Mouse (Mus musculus) forelimb bud, embryonic 11.5 days (tissue): ENCODE results near the gene Cetn4.

Experiments used
- DNase-seq: peaks from one replicate; pipeline ENCODE4 v3.0.0-alpha.2; 2012; ENCODE audit warnings: low read depth, low spot score

The Cetn4 gene

DNA sequence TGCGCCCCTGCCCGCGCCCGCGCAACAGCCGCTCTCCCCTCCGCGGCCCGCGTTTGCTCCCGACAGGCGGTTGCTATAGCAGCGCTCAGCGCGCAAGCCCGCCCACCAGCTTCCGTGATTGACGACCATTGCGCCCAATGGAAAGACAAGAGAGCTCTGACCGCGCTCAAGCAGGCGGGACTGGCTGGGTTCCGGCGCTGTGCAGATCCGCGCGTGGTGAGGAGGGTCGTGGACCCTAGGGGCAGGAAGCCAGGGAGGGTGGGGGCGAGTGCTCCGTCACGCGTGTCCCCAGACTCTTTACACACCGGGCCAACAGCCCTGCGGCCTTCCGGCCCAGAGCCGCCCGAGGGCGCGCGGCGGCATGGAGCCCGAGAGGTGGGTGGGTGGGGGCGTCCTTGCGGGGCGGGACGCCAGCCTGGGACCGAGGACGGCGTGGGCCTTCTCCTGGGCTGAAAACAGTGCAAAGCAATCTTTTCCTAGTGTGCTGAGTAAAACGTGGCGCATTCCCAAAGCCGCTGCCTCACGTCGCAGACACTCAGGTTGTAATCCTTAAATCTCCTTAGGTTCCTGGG is at the start of gene Cetn4, which contains the start of gene Bbs12:
Gene Cetn4, minus strand, starts transcription at position 339 of the 572 bp plus-strand sequence.
Gene Bbs12, plus strand, starts transcription at position 185 of the 572 bp plus-strand sequence.
- peak; percentile 97 for DNase-seq

DNA sequence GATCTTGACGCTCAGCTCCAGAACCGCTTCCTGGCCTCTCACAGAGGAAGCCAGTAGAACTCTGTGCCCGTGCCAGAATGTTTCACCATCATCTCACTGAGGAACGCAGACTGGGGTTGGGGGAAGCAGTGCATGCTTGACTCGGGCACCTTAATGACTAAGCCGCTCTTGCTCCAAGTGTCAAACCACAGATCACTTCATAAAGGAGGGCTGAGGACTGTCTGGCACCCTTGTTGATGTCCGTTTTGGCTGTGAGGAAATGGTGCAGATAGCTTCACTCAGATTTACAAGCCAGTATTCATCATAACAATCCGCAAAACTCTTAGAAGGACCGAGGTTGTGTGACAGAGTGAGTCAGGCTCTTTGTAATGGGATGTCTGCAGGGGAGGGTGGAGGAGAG is 48.2 kb upstream of the Cetn4 start:
- DNase-seq, result no peak

DNA sequence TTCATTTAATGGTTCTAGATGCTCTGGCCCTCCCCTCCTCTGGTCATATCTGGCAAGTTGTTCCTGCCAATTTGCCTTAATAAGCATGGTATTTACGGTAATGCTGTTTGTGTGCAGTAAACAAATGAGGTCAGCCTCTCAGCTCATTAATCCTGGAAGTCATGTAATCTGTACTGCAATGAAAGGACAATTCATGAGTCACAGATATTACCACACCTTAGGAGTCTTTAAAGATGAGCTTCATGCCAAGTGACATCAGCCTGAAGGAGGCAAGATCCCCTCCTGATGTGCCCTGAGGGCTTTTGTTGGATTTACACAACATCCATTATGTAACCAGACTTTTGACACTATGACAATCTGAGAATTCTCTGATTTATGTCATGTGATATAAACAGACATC is 42.2 kb upstream of the Cetn4 start:
- DNase-seq, result no peak

DNA sequence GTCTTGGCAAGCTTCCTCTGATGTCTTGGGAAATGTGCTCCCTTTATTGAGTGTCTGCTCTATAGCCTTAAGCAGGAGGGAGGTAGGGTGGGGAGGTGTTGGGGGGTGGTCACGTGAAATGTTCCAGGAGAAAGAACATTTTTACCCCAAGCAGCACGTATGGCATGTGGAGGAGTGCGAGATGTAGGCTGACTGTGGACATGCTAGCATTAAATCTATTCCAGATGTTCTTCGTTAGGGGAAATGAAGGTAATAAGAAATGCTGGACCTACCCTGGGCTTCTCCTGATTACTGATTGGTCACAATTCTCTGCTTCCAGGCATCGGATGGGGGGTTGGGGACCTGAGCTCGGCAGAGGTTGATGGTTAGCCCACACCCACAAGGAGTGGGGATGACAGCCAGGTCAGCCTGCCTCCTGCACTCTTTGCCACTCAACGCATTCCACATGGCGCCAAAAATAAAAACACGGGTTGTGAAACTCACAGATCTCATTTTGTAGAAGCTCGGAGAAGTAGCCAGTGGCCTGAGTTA is 41.5 kb upstream of the Cetn4 start:
- DNase-seq, result peak; percentile 54

DNA sequence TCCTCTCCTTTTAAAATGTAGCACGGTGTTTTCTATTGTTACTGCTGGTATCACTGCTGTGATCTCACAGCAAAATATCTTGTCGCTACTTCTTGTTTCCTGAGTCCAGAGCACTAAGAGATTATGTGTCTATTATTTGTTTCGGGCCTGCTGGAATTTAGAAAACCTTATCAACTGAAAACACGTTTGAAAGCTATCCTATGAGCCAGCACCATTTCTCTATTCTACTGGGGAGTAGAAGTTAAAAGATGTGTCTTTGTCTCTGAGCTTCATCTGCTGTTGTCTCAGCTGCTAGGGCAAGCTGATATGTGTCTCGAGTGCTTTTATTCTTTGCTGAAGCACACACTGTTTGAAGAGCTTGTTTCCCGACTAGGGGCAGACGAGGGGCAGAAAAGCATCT is 37.9 kb upstream of the Cetn4 start:
- DNase-seq, result no peak

DNA sequence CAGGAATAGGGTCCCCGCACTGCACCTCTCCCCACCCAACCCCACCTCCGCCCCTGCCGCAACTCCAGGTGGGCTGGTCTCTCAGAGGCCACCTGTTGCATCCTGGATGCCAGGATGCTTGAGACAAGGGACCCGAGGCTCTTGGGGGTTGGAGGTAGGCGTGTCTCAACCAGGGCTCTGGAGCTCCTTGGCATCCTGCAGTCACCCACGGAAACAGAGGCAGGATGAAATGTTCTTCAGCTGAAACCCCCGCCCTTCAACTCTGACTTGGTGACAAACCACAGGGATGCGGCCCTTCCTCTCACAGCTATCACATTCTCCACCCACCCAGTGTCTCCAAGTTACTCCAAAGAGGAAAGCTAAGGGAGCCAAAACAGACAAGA is 36.6 kb upstream of the Cetn4 start:
- DNase-seq, result no peak

DNA sequence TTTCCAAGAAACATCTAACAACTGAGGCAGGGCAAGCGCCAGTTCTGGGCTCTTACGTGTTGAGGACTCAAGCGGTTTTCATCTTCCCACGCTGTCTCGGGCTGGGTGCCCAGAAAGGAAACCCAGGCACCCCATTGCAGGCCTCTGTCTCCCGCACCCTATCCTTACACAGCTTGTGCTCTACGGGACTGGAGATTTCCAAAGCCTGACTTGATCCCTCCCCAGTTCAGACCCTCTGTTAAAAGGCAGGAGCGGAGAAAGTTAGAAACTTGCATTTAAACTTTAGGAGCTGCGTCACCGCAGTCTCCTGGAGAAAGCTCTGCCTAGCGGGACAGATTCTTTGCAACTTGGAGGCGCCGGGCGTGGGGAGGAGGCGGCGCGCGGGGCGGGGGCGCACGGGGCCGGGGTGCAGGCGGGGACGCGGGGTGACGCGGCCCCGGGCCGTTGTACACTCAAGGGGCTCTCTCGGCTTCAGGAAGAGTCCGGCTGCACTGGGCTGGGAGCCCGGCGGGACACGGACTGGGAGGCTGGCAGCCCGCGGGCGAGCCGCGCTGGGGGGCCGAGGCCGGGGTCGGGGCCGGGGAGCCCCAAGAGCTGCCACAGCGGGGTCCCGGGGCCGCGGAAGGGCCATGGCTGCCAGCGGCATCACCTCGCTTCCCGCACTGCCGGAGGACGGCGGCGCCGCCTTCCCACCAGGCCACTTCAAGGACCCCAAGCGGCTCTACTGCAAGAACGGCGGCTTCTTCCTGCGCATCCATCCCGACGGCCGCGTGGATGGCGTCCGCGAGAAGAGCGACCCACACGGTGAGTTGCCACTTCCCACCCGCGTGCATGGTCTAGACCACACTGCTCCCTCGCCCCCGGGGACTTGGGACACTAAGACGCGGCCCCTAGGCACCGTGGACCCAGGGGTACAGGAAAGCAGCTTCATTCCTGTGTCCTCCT is 36.0 kb upstream of the Cetn4 start, which contains the start of gene Fgf2:
Gene Fgf2, plus strand, starts transcription at position 126 of the 945 bp plus-strand sequence.
- DNase-seq, result no peak

DNA sequence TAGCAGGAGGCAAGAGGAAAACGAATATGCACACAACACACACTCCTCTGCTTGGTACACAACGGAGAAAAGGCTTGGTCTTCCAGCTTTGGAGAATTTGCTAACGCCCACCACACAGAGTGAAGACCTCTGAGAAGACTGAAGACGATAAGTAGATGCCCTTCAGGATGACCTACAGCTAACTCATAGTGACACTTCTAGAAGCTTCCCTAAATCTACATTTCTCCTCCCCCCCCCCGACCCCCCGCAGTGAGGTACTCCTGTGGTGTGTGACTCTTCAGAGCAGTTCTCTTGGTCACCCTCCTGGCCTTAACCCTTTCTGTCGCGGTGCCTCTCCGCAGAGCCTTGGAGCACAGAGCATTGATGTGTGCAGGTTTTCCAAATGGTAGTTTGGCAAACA is 35.2 kb upstream of the Cetn4 start:
- no peak for DNase-seq

DNA sequence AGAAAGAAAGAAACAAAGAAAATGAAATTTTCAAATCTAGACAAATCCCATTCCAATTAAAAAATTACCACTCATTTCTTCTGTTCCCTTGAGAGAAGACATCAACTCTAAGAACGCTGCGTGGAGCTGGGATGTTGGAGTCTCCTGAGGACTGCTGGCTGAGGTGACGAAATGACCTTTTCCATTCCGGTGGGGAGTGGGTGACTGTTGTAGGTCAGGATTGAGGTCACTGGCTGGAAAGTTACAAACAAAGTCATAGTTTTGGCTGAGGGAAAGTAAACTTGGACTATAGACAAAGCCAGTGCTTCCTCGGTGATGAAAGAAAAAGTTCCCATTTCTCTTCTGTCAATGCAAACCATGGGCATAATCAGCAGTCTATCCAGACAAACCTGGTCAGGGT is 30.3 kb upstream of the Cetn4 start:
- DNase-seq, result no peak

DNA sequence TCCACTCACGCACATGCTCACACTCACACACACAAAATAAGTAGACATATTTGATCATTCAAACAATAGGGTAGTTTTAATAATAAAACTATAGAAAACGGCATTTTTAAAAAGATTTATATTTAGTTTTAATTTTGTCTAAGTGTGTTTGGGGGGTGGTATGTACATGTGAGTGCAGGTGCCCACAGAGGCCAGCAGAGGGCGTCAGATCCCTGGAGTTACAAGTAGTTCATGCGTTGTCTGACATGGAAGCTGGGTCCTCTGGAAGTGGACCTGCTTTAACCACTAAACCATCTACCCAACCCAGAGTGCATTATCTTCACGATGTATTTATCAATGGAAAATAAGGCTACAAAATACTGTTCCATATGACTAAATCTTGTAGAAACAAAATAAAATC is 28.6 kb upstream of the Cetn4 start:
- no peak for DNase-seq

DNA sequence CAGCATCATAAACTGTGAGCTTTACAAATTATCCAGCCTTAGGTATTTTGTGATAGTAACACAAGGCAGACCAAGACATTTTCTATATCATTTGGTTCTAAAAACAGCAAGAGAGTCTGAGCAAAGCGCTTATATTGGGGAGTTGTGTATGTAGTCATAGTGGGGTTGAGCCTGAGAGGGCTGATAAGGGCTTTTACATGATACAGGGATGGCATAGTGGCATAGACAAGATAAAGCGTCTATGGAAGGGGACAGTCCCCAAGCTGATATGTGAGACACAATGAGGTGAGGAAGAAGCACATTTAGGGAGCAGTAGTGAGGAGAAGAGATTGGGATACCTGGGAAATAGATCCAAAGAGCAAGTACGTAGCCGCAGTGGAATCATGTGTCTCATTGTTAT is 21.5 kb upstream of the Cetn4 start:
- DNase-seq, result no peak

DNA sequence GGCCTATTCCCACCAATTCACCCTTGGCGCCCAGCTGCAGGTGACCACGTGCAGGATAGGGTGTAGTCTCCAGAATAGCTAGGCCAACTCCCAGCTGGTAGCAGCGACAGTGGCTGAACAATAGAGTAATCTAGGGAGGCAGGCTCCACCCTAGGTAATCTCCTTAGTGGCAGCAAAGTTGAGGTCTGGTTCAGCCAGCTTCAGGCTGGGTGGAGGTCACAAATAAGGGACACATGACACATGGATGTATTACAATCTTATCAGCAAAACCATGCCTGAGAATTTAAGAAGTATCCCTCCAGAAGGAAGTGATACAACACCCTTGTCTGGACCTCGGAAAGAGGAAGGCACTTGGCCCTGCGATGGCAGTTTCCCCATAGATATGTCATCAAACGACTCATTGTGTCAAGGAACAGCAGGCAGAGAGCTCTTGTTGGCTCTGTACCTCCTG is 19.5 kb upstream of the Cetn4 start:
- no peak for DNase-seq

DNA sequence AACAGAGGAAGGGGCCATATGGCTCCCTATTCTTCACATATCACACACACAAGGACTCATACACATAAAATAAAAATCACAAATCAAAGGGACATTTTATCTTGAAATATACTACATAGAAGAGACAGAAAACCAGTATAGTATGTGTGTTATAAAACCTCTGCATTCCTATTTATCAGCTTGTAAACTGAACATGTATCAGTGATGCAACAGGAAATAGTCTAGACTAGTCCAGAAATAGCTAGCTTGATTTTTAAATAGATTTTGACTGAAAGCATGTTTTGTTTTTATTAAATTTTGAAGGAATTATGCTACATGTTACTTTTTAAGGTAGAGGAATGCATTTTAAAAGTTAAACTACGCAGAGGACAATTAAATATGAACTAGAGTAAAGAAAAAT is 17.5 kb upstream of the Cetn4 start:
- no peak for DNase-seq

DNA sequence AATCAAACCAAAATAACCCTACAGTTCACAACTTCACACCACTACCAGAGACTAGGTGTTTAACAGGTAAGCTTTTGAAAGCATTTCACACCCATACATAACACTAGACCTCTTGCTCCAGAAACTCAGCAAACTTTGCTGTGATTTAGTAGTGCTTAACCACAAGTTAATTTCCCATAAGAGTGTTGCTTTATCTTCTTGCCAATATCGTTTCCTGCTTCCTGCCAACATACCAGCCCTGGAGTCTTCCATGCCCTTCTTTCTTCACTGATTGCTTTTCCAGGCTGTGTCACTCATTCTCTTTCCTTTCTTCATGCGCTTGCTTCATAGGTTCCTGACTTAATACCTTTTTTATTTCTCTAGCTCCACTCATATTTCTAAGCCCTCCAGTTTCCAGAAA is 16.0 kb upstream of the Cetn4 start:
- no peak for DNase-seq

DNA sequence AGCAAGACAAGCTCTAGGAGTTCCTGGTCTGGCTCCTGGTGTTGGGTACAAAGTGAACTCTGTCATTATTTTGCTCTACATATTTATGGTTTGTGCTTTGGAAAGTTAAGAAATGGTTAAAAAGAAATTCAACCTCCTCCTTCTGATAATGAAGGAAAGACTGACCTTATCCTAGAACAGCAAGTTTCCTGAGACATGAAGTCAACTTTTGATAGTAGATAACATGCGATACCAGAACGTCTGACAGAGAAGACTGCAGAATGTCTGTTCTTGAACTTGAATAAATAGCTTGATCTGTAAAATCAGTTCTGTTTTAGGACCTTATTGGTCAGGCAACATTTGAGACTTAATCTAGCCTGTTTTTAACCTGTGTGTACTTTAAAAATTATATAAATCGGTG is 14.1 kb upstream of the Cetn4 start:
- no peak for DNase-seq

DNA sequence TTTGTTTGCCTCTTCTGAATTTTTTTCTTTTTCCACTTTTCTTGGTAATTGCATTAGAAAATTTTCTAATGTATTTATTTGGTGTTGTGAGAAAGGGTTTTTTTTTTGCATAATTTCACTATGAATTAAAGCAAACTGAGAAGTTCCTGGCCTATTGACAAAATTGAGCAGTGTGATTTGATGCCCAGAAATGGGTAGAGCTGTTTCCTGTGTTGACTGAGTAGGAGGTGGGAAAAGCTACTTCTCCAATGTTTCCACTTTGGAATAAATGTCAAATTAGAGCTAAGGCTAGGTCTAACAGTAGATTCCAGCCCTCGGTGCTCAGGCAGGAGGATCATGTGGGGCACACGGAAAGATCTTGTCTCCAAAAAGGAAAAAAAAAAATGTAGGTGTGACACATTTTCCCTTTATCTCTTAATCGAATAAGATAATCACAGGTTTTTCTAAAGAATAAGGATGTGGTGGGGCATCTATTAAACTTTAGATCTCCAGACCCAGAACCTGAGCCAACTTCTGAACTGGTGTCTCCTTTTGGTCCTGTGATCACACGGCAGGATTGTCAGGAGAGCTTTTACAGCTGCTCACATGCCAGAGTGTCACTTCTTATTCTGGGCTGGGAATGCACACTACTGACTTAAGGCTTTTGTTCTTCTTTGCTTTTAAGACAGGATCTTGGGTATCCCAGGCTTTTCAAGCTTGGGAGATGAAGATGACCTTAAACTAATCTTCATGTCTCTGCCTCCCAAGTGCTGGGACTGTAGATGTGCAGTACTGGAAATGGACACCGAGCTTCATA is 13.0 kb upstream of the Cetn4 start:
- DNase-seq, result no peak

DNA sequence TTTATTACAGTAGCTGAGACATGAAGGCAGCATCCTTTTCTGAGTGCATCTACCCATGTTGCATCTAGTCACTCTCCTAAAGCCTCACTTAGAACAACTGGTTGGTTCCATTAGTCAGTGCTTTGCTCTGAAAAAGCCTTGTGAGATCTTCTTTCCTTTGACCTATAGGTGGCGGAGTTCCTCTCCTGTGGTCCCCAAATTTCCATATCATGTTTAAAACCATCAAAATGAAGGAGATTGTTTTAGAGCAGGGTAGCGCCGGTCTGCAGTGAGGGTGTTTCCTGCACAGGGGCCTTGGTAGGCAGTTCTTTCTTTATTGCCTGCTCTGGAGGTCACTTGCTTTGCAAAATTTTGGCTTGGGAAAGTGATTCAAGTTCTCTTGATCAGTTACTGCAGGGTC is 11.8 kb upstream of the Cetn4 start:
- no peak for DNase-seq

DNA sequence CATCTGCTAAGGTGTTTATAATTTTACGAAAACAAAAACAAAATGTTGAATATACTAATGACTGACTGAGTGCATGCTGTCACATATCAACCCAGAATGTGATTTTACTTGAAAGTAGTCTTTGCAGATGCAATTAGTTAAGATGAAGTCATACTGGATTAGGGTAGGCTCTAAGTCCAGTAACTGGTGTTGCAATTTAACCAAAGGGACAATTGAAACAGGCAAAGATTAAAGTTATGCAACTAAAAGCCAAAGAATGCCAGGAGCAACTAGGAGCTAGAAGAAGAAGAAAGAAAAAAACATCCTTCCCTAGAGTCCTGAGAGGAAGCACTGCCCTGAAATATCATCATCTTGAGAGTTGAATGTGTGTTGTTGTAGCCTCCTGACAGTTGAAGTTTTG is 3.7 kb upstream of the Cetn4 start:
- no peak for DNase-seq

DNA sequence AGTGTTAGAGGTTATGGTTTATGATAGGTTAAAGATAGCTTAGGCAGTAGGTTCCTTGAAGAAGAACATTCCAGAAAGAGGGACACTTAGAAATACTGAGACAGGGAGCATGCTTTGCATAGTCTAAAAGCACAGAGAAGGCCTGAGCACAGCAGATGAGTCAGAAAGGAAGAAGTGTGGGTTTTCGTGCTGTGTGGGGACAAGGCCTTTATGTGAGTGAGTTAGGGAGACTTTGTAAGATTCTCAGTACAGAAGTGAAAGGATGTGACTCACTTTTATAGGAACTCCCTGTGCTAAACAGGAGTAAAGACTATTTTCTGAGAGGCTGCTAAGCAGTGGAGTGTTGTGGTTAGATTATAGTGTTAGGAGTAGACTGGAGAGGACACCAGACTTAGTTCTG is 863 bp upstream of the Cetn4 start:
- DNase-seq, result no peak

DNA sequence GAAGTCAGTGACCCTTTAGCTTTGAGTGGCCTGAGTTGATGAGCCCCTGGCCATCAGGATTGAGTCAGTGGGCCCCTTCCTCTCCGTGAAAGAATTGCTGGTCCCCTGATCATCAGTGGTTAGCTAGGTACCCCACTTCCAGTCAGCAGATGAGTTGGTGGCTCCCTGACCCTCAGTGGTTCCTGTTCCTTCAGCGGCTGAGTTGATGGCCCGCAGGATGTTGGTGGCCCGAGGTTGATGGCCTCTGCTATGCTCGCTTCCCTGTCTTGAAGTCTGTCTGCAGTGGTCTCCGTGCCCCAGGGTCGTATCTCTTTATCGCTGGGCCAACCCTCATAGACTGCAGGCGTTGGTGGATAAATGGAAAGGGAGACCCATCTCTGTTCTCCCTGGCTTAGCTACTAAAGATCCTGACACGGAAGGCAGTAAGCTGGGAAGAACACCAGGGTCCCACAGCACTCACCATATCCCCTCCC is 575 bp downstream of the Cetn4 start:
- no peak for DNase-seq

DNA sequence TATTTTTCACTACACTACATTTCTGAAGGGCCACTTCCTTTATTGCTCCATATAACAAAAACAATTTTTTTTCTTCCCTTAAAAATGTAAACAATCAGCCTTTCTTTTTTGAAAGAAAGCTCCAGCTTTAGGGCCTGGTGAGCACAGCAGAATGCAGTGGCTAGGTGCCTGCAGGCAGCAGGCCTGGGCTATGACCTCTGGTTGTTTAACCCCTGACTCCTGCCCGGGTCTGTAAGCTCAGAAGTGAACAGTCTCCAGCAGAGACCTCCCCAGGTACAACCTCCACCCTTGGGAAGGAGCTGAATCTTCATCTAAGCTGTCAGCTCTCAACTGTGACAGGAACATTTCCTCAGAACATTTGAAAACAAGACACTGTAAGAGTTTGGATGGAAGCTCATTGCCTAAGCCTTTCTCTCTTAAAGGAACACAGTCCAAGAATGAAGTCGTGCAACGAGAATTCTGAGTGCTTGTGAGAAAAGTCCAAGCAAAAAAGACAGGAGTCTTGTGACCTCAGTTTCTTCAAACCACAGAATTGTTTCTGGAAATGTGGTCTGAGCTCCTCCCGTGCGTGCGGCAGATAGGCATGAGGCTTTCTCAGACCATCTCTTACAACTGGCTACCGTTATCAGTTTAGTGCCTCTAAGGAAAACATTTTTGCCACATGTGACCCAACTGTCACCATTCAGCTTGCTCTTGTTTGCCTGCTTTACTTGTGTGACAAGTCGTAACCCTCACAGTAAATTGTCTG is 8.9 kb downstream of the Cetn4 start:
- DNase-seq, result no peak
